Mouse (Mus musculus) midbrain, embryonic 15.5 days (tissue): ENCODE results near the gene Svop. TPM values are rescaled to one million over a fixed set of nuclear protein-coding genes. Genes with fewer than 3 reads are reported as not detected.

Experiments
- ATAC-seq: fragments of 200-750 bp; cut with Nextera tagmentation; replicated peaks from 2 replicates; pipeline ENCODE4 v1.8.0; 2017; ENCODE audit warnings: moderate TSS enrichment
- H3K27ac ChIP-seq: fragments of 300-500 bp; sonication (generic); 2 replicates; pipeline ENCODE4 v1.5.1; 2015; ENCODE audit warnings: mild to moderate bottlenecking, inconsistent platforms
- H3K27me3 ChIP-seq: fragments of 300-500 bp; sonication (generic); replicated peaks from 2 replicates; pipeline ENCODE4 v1.6.1; 2015; ENCODE audit warnings: inconsistent platforms
- H3K36me3 ChIP-seq: fragments of 300-500 bp; sonication (generic); replicated peaks from 2 replicates; pipeline ENCODE4 v1.6.1; 2015; ENCODE audit warnings: inconsistent platforms
- H3K4me1 ChIP-seq: fragments of 300-500 bp; sonication (generic); 2 replicates; pipeline ENCODE4 v1.6.1; 2015; ENCODE audit warnings: inconsistent platforms
- H3K4me2 ChIP-seq: fragments of 300-500 bp; sonication (generic); 2 replicates; pipeline ENCODE4 v1.6.1; 2015; ENCODE audit warnings: inconsistent platforms, mild to moderate bottlenecking, moderate library complexity
- H3K4me3 ChIP-seq: fragments of 300-500 bp; sonication (generic); 2 replicates; pipeline ENCODE4 v1.5.1; 2015; ENCODE audit warnings: mild to moderate bottlenecking, inconsistent platforms
- H3K9ac ChIP-seq: fragments of 300-500 bp; sonication (generic); 2 replicates; pipeline ENCODE4 v1.6.1; 2015; ENCODE audit warnings: mild to moderate bottlenecking, inconsistent platforms
- H3K9me3 ChIP-seq: fragments of 300-500 bp; sonication (generic); 2 replicates; pipeline ENCODE4 v1.6.1; 2016; ENCODE audit warnings: inconsistent platforms
- WGBS: fragments of 180-500 bp; shearing (Covaris S2); methylation state at CpG from one replicate; pipeline ENCODE4 v1.1.7; 2015; ENCODE audit warnings: mixed read lengths; 5-methylcytosine and 5-hydroxymethylcytosine counted together
- polyA plus RNA-seq: library from polyadenylated mRNA; unstranded; fragments of >200 nt; fragmentation: Nextera tagmentation; extraction: Ambion mirVana; gene quantifications from 2 replicates; pipeline ENCODE4 v1.2.1, GENCODE M21; 2015

Gene Svop
- polyA plus RNA-seq, 1 experiment from 2014 or later: 115 TPM

GRCm38 (mm10) chr5:114099709-114100389 is 8.5 kb upstream of the Svop start:
- H3K4me1 ChIP-seq: peaks cover 27% of the 10 kb centered on the region
- peak overlapping the region; percentile 98 for H3K4me3 ChIP-seq
- no peaks in the 10 kb centered on the region for H3K9me3 ChIP-seq
- H3K27me3 ChIP-seq: 0 out of 2 replicates have a peak, but pooled peaks cover 3% of the 10 kb centered on the region
- peak overlapping the region; percentile 86 for H3K27ac ChIP-seq
- ATAC-seq: peak; percentile 91
- H3K4me2 ChIP-seq: peak overlapping the region; percentile 94
- 8% methylated on average over 37 of the region's 37 CpGs for WGBS
- 0 out of 2 replicates have a peak, but pooled peaks cover 7% of the 10 kb centered on the region for H3K36me3 ChIP-seq
- H3K9ac ChIP-seq: peak overlapping the region; percentile 94

GRCm38 (mm10) chr5:114090421-114091013 is 853 bp downstream of the Svop start:
- WGBS: 5% methylated on average over 7 of the region's 7 CpGs
- Histone ChIP-seq H3K36me3 (no peaks in the 10 kb centered on the region), H3K27ac (peak overlapping the region; percentile 95), H3K4me1 (peaks cover 25% of the 10 kb centered on the region), H3K4me2 (peak overlapping the region; percentile 54), H3K9ac (peak overlapping the region; percentile 79), H3K4me3 (peak overlapping the region; percentile 76), H3K9me3 (no peaks in the 10 kb centered on the region), H3K27me3 (no peaks in the 10 kb centered on the region)
- ATAC-seq: peak; percentile 51

DNA sequence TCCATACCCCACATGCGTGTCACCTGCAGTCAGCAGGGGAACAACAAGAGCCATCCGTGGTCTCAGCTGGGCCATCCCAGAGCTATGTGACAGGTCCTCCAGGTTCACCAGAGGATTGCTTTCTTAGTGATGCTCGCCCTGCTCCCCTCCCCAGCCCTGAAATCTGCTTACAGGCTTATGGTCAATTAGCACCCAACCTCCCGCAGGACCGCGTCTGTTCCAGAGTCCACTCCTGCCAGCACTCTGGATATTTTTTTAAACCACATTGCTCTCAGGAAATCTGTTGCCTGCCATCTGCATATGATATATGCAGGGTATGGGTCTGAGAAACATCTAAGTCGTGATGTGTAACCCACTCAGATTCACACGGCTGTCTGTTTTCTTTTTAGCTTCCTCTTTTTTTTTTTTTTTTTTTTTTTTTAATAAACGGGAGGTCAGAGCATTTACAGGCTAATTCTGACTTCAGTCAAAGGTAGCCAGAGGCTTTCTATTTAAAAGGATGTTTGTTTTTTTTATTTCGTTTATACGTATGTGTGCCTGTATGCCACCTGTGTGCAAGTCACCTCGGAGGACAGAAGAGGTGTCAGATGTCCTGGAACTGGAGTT is 3.4 kb downstream of the Svop start:
- peaks cover 25% of the 10 kb centered on the region for H3K4me1 ChIP-seq
- no peaks in the 10 kb centered on the region for H3K27me3 ChIP-seq
- no peak overlapping the region for H3K4me2 ChIP-seq
- no peaks in the 10 kb centered on the region for H3K9me3 ChIP-seq
- no peak overlapping the region for H3K9ac ChIP-seq
- H3K27ac ChIP-seq: no peak overlapping the region
- WGBS: 68% methylated on average over 12 of the region's 12 CpGs
- H3K36me3 ChIP-seq: no peaks in the 10 kb centered on the region
- ATAC-seq: no peak
- H3K4me3 ChIP-seq: no peak overlapping the region

DNA sequence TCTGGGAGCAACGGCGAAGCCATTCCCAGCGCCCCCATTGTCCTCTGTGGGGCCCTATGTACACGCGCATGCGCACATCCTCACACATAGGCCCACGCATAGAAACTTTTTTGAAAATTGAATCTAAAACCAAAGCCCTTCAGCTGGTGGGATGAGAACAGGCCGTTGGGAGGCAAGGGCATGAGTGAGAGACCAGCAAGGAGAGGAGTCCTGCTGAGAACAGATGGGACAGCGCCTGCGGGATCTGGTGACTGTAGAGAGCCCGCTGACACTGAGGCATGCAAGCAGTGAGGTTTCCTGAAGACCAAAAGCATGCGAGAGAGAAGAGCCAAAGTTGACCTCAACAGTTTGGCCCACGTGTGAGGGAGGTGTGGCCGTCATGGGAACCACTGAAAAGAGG is 5.9 kb downstream of the Svop start:
- Histone ChIP-seq H3K4me1 (peaks cover 15% of the 10 kb centered on the region), H3K9ac (no peak overlapping the region), H3K27ac (no peak overlapping the region), H3K36me3 (no peaks in the 10 kb centered on the region), H3K4me2 (no peak overlapping the region), H3K4me3 (no peak overlapping the region), H3K9me3 (no peaks in the 10 kb centered on the region), H3K27me3 (no peaks in the 10 kb centered on the region)
- 82% methylated on average over 14 of the region's 14 CpGs for WGBS
- no peak for ATAC-seq

DNA sequence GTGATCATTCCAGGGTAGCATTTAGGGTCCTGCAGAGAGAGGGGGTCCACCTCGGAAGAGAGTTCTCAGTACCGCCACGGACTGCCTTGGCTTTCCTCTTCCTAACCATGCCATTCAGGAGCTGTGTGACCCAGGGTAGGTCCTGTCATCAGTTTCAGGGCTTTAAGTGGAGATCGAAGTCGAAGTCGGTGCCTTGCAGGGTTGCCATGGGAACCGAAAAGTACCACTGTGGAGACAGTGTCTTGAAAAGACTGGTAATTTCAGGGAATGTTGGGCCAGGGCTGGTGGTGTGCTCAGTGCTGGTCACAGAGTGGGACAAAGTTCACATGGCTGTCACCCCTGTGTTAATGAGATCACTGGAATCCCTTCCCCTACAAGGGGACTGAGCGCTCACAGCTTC is 14.4 kb downstream of the Svop start:
- no peaks in the 10 kb centered on the region for H3K27me3 ChIP-seq
- no peak overlapping the region for H3K4me3 ChIP-seq
- H3K36me3 ChIP-seq: no peaks in the 10 kb centered on the region
- H3K4me2 ChIP-seq: no peak overlapping the region
- ATAC-seq: 0 out of 2 replicates have a peak, but pooled peaks have one; percentile 27
- no peaks in the 10 kb centered on the region for H3K9me3 ChIP-seq
- WGBS: 37% methylated on average over 8 of the region's 8 CpGs
- no peak overlapping the region for H3K27ac ChIP-seq
- H3K4me1 ChIP-seq: peaks cover 4% of the 10 kb centered on the region; the same call in 1 of the 2 replicates
- no peak overlapping the region for H3K9ac ChIP-seq

- Histone ChIP-seq H3K9ac (no peak overlapping the region), H3K27ac (no peak overlapping the region), H3K27me3 (no peaks in the 10 kb centered on the region), H3K36me3 (no peaks in the 10 kb centered on the region), H3K4me2 (no peak overlapping the region), H3K4me1 (peaks cover under 1% of the 10 kb centered on the region), H3K4me3 (no peak overlapping the region), H3K9me3 (no peaks in the 10 kb centered on the region)
- WGBS: 37% methylated on average over 2 of the region's 2 CpGs
- ATAC-seq: no peak
Observed at GRCm38 (mm10) chr5:114072262-114072661, 19.1 kb downstream of the Svop start.

DNA sequence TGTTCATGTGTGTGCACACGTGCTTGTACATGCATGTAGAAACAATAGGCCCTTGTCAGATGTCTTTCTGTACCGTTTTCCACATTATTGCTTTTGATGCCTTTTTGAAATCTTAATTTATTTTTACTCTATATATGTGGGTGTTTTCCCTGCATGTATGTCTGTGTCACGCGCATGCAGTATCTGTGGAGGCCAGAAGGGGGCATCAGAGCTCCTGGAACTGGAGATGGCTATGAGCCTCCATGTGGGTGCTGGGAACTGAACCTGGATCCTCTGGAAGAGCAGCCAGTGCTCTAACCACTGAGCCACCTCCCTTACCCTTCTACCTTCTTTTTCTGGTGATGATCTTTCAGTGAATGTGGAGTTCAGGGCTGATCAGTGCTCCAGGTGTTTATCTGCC is 20.5 kb downstream of the Svop start:
- Histone ChIP-seq H3K9me3 (no peaks in the 10 kb centered on the region), H3K4me1 (no peaks in the 10 kb centered on the region; the same call in 1 of the 2 replicates)

GRCm38 (mm10) chr5:114067982-114068381 is 23.4 kb downstream of the Svop start:
- no peaks in the 10 kb centered on the region for H3K27me3 ChIP-seq
- no peaks in the 10 kb centered on the region; the same call in 1 of the 2 replicates for H3K4me1 ChIP-seq
- ATAC-seq: no peak
- no peaks in the 10 kb centered on the region for H3K9me3 ChIP-seq
- no peak overlapping the region for H3K4me2 ChIP-seq
- 79% methylated on average over 9 of the region's 9 CpGs for WGBS
- no peaks in the 10 kb centered on the region for H3K36me3 ChIP-seq
- H3K9ac ChIP-seq: no peak overlapping the region
- no peak overlapping the region for H3K27ac ChIP-seq
- H3K4me3 ChIP-seq: no peak overlapping the region

More for the DNA sequence above, 20.5 kb downstream of the Svop start:
- Histone ChIP-seq H3K4me3 (no peak overlapping the region), H3K9ac (no peak overlapping the region), H3K27me3 (no peaks in the 10 kb centered on the region), H3K4me2 (no peak overlapping the region), H3K36me3 (no peaks in the 10 kb centered on the region), H3K27ac (no peak overlapping the region)
- 96% methylated on average over 4 of the region's 4 CpGs for WGBS
- no peak for ATAC-seq

DNA sequence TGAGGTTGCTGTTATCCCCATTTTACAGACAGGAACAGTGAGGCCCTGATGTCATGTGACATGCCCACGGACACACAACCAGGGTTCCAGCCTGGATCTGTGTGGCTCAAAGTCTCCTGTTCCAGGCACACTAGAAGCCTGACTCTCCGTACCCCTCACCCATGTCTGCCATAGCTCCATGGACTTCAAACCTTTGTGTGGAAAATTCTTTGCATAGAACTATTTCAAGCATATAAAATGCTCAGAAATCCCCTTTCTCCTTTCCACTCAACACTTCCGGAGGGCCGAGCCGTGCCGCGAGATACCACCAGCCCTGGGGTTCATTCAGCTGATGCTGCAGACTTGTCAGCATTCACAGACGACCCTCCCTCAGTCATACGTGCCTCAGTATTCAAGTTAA is 23.8 kb downstream of the Svop start:
- Histone ChIP-seq H3K9me3 (no peaks in the 10 kb centered on the region), H3K4me2 (no peak overlapping the region), H3K27me3 (no peaks in the 10 kb centered on the region), H3K4me1 (no peaks in the 10 kb centered on the region; the same call in 1 of the 2 replicates), H3K9ac (no peak overlapping the region), H3K36me3 (0 out of 2 replicates have a peak, but pooled peaks cover 4% of the 10 kb centered on the region), H3K4me3 (no peak overlapping the region), H3K27ac (no peak overlapping the region)
- WGBS: 79% methylated on average over 9 of the region's 9 CpGs
- ATAC-seq: no peak

DNA sequence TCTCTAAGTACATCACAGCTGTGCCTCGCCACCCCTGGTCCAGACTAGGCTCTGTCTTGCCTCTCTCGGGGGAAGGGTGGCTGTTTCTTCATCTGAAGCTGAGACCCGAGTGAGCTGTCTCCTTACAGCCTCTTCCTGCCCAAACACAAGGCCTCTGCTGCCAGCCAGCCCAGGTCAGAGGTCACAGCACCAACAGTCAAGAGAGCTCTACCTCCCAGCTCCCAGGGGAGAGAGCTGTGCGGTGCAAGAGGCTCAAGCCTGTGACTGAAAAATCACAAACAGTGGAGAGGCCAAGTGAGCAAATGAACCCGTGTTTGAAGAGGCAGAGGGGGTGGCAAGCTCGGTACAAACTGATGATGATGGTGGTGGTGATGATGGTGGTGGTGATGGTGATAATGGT is 24.8 kb downstream of the Svop start:
- Histone ChIP-seq H3K9ac (no peak overlapping the region), H3K4me1 (no peaks in the 10 kb centered on the region), H3K36me3 (0 out of 2 replicates have a peak, but pooled peaks cover 6% of the 10 kb centered on the region), H3K27me3 (no peaks in the 10 kb centered on the region), H3K9me3 (no peaks in the 10 kb centered on the region), H3K27ac (no peak overlapping the region), H3K4me2 (no peak overlapping the region), H3K4me3 (no peak overlapping the region)
- 45% methylated on average over 6 of the region's 6 CpGs for WGBS
- ATAC-seq: no peak

- H3K27me3 ChIP-seq: no peaks in the 10 kb centered on the region
- no peak within 1 kb of the TSS for H3K4me3 ChIP-seq
- H3K9me3 ChIP-seq: no peaks in the 10 kb centered on the region
- WGBS: 90% methylated on average over 6 of the region's 6 CpGs
- 0 out of 2 replicates have a peak, but pooled peaks cover 10% of the 10 kb centered on the region for H3K36me3 ChIP-seq
- H3K9ac ChIP-seq: no peak within 1 kb of the TSS
- H3K4me2 ChIP-seq: no peak within 1 kb of the TSS
- H3K4me1 ChIP-seq: no peaks in the 10 kb centered on the region
- no peak for ATAC-seq
- no peak within 1 kb of the TSS for H3K27ac ChIP-seq
Observed at GRCm38 (mm10) chr5:114065161-114065560, 26.2 kb downstream of the Svop start, which contains the start of gene Usp30. TSS of gene Usp30 (plus strand) at chr5:114065461.

DNA sequence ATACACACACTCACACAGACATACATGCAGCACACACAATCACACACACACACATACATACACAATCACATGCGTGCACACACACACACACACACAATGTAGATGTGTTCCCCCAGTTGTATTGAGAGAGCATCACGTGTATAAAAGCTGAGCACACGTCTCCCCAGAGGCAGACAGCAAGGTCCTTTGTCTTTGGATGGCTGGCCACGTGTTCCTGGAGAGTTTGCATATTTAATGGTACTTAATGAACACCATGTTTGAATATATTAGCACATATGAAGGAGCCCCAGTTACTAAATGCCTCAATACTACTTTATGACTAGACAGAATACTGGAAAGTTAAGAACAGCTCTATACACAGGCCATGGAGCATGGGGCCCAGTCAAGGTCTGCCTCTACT is 27.4 kb downstream of the Svop start:
- Histone ChIP-seq H3K4me2 (no peak overlapping the region), H3K27ac (no peak overlapping the region), H3K9me3 (no peaks in the 10 kb centered on the region), H3K4me1 (no peaks in the 10 kb centered on the region), H3K9ac (no peak overlapping the region), H3K27me3 (no peaks in the 10 kb centered on the region), H3K4me3 (no peak overlapping the region), H3K36me3 (peaks cover 10% of the 10 kb centered on the region; the same call in 1 of the 2 replicates)
- no peak for ATAC-seq
- WGBS: 56% methylated on average over 4 of the region's 4 CpGs
